Mouse (Mus musculus): Measurements from ENCODE around the gene Elf2. TPM values are rescaled to one million over a fixed set of nuclear protein-coding genes. Genes with fewer than 3 reads are reported as not detected.

The Elf2 gene
- total and polyA plus RNA-seq, 3 experiments: 38.0 to 53.3 (median 46.5) TPM

DNA sequence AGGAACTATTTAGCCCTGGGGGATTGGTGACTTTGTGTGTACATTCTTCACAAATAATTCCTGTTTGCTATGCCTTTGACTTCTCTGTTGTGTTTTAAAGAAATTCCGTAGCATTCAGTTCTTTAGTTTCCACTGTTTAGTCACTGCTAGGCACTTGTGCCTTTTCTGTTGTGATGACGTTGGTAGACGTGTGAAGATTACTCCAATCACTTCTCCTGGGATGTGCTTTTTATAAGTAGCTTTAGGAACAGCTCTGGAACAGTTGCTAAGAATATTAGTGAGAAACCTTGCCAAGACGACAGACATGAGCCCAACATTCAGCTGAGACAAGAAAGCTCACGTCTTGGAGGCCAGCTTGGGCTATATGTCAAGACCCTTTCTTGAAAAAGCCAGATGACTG is 89.4 kb downstream of the Elf2 start:
- DNase-seq (ENCODE audit: low read depth, low spot score): no peak
- H3K4me1 ChIP-seq (ENCODE audit: control insufficient read depth in 1 of 2, insufficient read depth in 2 of 2, low read length in 2 of 2): no peaks in the 10 kb centered on the region
- no peak overlapping the region for H3K4me3 ChIP-seq (ENCODE audit: control insufficient read depth in 1 of 2, insufficient read depth in 1 of 2, low read depth in 2 of 2, low read length in 2 of 2)
- H3K9me3 ChIP-seq (replicated peaks; ENCODE audit: insufficient read depth, low read length): no peaks in the 10 kb centered on the region
- H3K36me3 ChIP-seq (ENCODE audit: control insufficient read depth in 1 of 2, insufficient read depth in 2 of 2, low read length in 2 of 2): peaks cover 0 to 23% of the 10 kb centered on the region in 2 experiments; a peak in 2 of 4 replicates
- no peak overlapping the region for H3K9ac ChIP-seq (ENCODE audit: control insufficient read depth, low read depth, low read length, poor library complexity, severe bottlenecking)
- no peak for TF ChIP-seq MAZ (IDR thresholded peaks at IDR 0.05; ENCODE audit: low read depth, low read length)
- TF ChIP-seq SMC3 (IDR thresholded peaks at IDR 0.05; ENCODE audit: low read depth, low read length): no peak
- TF ChIP-seq POLR2A (IDR thresholded peaks at IDR 0.05; ENCODE audit: control insufficient read depth in 1 of 2, insufficient read depth in 1 of 2, low read depth in 1 of 2, low read length in 2 of 2, poor library complexity in 1 of 2): no peak
- no peak for TF ChIP-seq CHD2 (IDR thresholded peaks at IDR 0.05; ENCODE audit: low read length)
- TF ChIP-seq JUND (IDR thresholded peaks at IDR 0.05; ENCODE audit: low read depth, low read length): no peak
- no peak for TF ChIP-seq ZKSCAN1 (IDR thresholded peaks at IDR 0.05; ENCODE audit: low read depth, low read length)
- TF ChIP-seq MAX (IDR thresholded peaks at IDR 0.05; ENCODE audit: low read length): no peak
- TF ChIP-seq NELFE (IDR thresholded peaks at IDR 0.05; ENCODE audit: low read depth, low read length): no peak
- H3K27me3 ChIP-seq (ENCODE audit: control insufficient read depth in 1 of 2, insufficient read depth in 2 of 2, low read length in 2 of 2): no peaks in the 10 kb centered on the region
- H3K27ac ChIP-seq (ENCODE audit: control insufficient read depth, low read depth, low read length): no peak overlapping the region
- no peaks in the 10 kb centered on the region for H3K79me2 ChIP-seq (ENCODE audit: control insufficient read depth, insufficient read depth, low read length, poor library complexity)

DNA sequence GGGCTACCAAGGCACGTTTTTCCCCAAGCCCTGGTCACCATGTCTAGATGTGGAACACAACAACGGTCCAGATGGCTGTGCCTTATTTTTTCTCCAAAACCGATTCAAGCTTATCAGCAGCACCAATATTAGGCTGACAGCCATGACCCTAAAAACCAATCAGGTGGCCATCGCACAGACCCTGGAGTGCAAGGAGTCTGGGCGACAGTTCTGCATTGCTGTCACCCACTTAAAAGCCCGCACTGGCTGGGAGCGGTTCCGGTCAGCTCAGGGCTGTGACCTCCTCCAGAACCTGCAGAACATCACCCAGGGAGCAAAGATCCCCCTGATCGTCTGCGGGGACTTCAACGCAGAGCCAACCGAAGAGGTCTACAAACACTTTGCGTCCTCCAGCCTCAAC is 90.6 kb downstream of the Elf2 start:
- Histone ChIP-seq H3K9ac (ENCODE audit: control insufficient read depth, low read depth, low read length, poor library complexity, severe bottlenecking) (no peak overlapping the region), H3K27me3 (ENCODE audit: control insufficient read depth in 1 of 2, insufficient read depth in 2 of 2, low read length in 2 of 2) (no peaks in the 10 kb centered on the region), H3K79me2 (ENCODE audit: control insufficient read depth, insufficient read depth, low read length, poor library complexity) (no peaks in the 10 kb centered on the region), H3K9me3 (replicated peaks; ENCODE audit: insufficient read depth, low read length) (no peaks in the 10 kb centered on the region), H3K27ac (ENCODE audit: control insufficient read depth, low read depth, low read length) (no peak overlapping the region), H3K4me1 (ENCODE audit: control insufficient read depth in 1 of 2, insufficient read depth in 2 of 2, low read length in 2 of 2) (no peaks in the 10 kb centered on the region), H3K36me3 (ENCODE audit: control insufficient read depth in 1 of 2, insufficient read depth in 2 of 2, low read length in 2 of 2) (peaks cover 0 to 21% of the 10 kb centered on the region in 2 experiments; a peak in 2 of 4 replicates), H3K4me3 (ENCODE audit: control insufficient read depth in 1 of 2, insufficient read depth in 1 of 2, low read depth in 2 of 2, low read length in 2 of 2) (no peak overlapping the region)
- TF ChIP-seq POLR2AphosphoS2 (IDR thresholded peaks at IDR 0.05; ENCODE audit: low read length): no peak
- no peak for TF ChIP-seq NELFE (IDR thresholded peaks at IDR 0.05; ENCODE audit: low read depth, low read length)
- no peak for TF ChIP-seq HCFC1 (IDR thresholded peaks at IDR 0.05; ENCODE audit: low read depth, low read length)
- TF ChIP-seq ZC3H11A (IDR thresholded peaks at IDR 0.05; ENCODE audit: low read depth, low read length): no peak
- TF ChIP-seq CHD2 (IDR thresholded peaks at IDR 0.05; ENCODE audit: low read length): no peak
- TF ChIP-seq CTCF (IDR thresholded peaks at IDR 0.05 in 2 of 3, conservative IDR thresholded peaks at IDR 0.05 in 1 of 3; ENCODE audit: control insufficient read depth in 1 of 3, insufficient read depth in 1 of 3, low read depth in 2 of 3, low read length in 3 of 3, poor library complexity in 1 of 3, severe bottlenecking in 1 of 3): no peak
- no peak for DNase-seq (ENCODE audit: low read depth, low spot score)

DNA sequence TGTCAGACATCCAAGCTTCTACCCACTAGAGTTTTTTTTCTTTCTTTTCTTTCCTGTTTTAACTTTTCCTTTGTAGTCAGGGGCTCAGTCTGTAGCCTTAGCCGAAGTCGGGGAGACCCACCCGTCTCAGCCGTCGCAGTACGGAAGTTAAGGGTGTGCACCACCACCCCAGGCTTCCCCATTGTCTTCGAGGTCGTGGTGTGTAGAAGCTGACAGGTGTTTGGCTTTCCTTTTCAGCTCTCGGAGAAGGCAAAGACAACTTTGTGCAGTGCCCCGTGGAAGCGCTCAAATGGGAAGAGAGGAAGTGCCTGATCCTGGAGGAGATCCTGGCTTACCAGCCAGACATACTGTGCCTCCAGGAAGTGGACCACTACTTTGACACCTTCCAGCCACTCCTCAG is 91.0 kb downstream of the Elf2 start:
- no peaks in the 10 kb centered on the region for H3K9me3 ChIP-seq (replicated peaks; ENCODE audit: insufficient read depth, low read length)
- no peaks in the 10 kb centered on the region for H3K4me1 ChIP-seq (ENCODE audit: control insufficient read depth in 1 of 2, insufficient read depth in 2 of 2, low read length in 2 of 2)
- no peak overlapping the region for H3K4me3 ChIP-seq (ENCODE audit: control insufficient read depth in 1 of 2, insufficient read depth in 1 of 2, low read depth in 2 of 2, low read length in 2 of 2)
- TF ChIP-seq TCF12 (IDR thresholded peaks at IDR 0.05; ENCODE audit: low read depth, low read length) (no peak), CTCF (IDR thresholded peaks at IDR 0.05 in 2 of 3, conservative IDR thresholded peaks at IDR 0.05 in 1 of 3; ENCODE audit: control insufficient read depth in 1 of 3, insufficient read depth in 1 of 3, low read depth in 2 of 3, low read length in 3 of 3, poor library complexity in 1 of 3, severe bottlenecking in 1 of 3) (no peak), E2F4 (IDR thresholded peaks at IDR 0.05; ENCODE audit: borderline replicate concordance, low read depth, low read length) (no peak), MAFK (IDR thresholded peaks at IDR 0.05; ENCODE audit: borderline replicate concordance, low read depth, low read length) (no peak), UBTF (IDR thresholded peaks at IDR 0.05; ENCODE audit: borderline replicate concordance, insufficient read depth, low read depth, low read length) (no peak), SMC3 (IDR thresholded peaks at IDR 0.05; ENCODE audit: low read depth, low read length) (no peak), GATA1 (IDR thresholded peaks at IDR 0.05; ENCODE audit: low read depth, low read length) (no peak), RAD21 (IDR thresholded peaks at IDR 0.05; ENCODE audit: low read depth, low read length) (no peak), KAT2A (conservative IDR thresholded peaks at IDR 0.05; ENCODE audit: low read depth, low read length) (no peak), ELF1 (IDR thresholded peaks at IDR 0.05; ENCODE audit: low read depth, low read length) (no peak), NRF1 (IDR thresholded peaks at IDR 0.05; ENCODE audit: insufficient read depth, low read depth, low read length, poor library complexity, severe bottlenecking) (no peak), POLR2A (IDR thresholded peaks at IDR 0.05; ENCODE audit: control insufficient read depth in 1 of 2, insufficient read depth in 1 of 2, low read depth in 1 of 2, low read length in 2 of 2, poor library complexity in 1 of 2) (no peak), ZC3H11A (IDR thresholded peaks at IDR 0.05; ENCODE audit: low read depth, low read length) (no peak), JUND (IDR thresholded peaks at IDR 0.05; ENCODE audit: low read depth, low read length) (no peak), USF1 (IDR thresholded peaks at IDR 0.05; ENCODE audit: low read depth, low read length) (no peak), GABPA (IDR thresholded peaks at IDR 0.05; ENCODE audit: low read depth, low read length) (no peak), BHLHE40 (IDR thresholded peaks at IDR 0.05; ENCODE audit: borderline replicate concordance, low read depth, low read length) (no peak)
- H3K9ac ChIP-seq (ENCODE audit: control insufficient read depth, low read depth, low read length, poor library complexity, severe bottlenecking): no peak overlapping the region
- no peak overlapping the region for H3K27ac ChIP-seq (ENCODE audit: control insufficient read depth, low read depth, low read length)
- H3K79me2 ChIP-seq (ENCODE audit: control insufficient read depth, insufficient read depth, low read length, poor library complexity): no peaks in the 10 kb centered on the region
- H3K27me3 ChIP-seq (ENCODE audit: control insufficient read depth in 1 of 2, insufficient read depth in 2 of 2, low read length in 2 of 2): no peaks in the 10 kb centered on the region
- peaks cover 0 to 19% of the 10 kb centered on the region in 2 experiments; a peak in 2 of 4 replicates for H3K36me3 ChIP-seq (ENCODE audit: control insufficient read depth in 1 of 2, insufficient read depth in 2 of 2, low read length in 2 of 2)
- no peak for DNase-seq (ENCODE audit: low read depth, low spot score)
